Mouse (Mus musculus): Measurements from ENCODE around the gene Bcr.

Gene Bcr

GRCm38 (mm10) chr10:75094338-75094737 is 33.9 kb downstream of the Bcr start:
- no peak for DNase-seq (ENCODE audit: low spot score)

DNA sequence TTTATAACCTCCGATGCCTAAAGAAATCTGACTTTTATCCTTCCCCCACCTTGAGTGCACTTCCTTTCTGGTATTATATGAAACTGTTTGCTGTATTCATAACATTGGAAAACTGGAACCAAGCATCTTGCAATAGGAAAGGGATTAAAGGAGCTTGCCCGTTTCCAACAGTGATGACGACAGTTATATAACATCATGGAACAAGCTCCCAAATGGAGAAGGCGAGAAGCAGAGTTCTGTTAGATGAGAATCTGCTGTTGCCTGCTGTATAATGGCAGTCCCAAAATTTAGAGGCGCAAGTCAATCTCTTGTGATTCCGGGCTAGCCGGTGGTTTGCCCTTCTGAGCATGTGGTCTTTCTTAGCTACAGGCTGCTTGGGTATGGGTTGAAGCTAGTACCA is 34.8 kb downstream of the Bcr start:
- no peak for DNase-seq (ENCODE audit: low spot score)

GRCm38 (mm10) chr10:75098446-75099183 is 38.2 kb downstream of the Bcr start:
- DNase-seq (ENCODE audit: low spot score): peak; percentile 71

- no peak for DNase-seq (ENCODE audit: low spot score)
These were observed 39.9 kb downstream of the Bcr start for GRCm38 (mm10) chr10:75100298-75100697.

DNA sequence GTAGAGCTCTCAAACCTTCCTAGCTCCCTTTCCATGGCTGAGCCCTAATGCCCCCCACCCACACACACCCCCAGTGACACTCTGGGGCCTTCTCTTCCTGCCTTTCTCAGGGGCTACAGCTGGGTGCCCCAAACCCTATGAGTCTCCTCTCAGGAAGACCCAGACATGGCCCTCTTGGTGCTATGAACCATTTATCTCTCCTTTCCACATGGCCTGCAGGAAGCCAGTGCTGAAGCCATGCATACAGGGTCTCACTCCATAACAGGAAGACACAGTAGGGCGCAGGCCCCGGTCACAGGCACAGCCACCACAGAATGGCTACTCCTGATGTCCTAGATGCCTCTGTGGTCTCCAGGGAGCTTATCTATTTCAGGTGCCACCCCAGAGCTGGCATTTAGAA is 43.1 kb downstream of the Bcr start:
- no peak for DNase-seq (ENCODE audit: low spot score)

GRCm38 (mm10) chr10:75104191-75105098 is 44.1 kb downstream of the Bcr start:
- no peak for DNase-seq (ENCODE audit: low spot score)

- no peak for DNase-seq (ENCODE audit: low spot score)
These were observed 44.7 kb downstream of the Bcr start for GRCm38 (mm10) chr10:75105099-75105461.

DNA sequence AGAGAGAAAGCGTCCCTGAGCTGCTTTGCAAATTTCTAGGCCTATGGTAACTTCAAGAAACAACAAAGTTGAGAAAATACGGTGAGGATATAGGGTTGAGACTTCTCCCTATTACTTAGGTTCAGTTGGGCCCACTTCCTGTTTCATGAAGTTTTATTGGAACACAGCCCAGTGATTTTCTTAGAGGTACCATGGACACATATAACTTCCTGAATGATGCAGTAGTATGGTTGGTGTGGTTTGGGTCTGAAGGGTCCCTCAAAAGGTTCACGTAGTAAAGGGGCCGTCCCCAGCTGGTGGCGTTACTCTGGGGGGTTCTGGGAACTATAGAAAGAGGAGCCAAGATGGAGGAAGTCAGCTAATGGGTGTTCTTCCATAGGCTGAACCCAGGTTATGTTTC is 45.3 kb downstream of the Bcr start:
- no peak for DNase-seq (ENCODE audit: low spot score)

GRCm38 (mm10) chr10:75106940-75107381 is 46.6 kb downstream of the Bcr start:
- DNase-seq (ENCODE audit: low spot score): peak; percentile 50

- no peak for DNase-seq (ENCODE audit: low spot score)
These were observed 47.7 kb downstream of the Bcr start for GRCm38 (mm10) chr10:75108092-75108491.

DNA sequence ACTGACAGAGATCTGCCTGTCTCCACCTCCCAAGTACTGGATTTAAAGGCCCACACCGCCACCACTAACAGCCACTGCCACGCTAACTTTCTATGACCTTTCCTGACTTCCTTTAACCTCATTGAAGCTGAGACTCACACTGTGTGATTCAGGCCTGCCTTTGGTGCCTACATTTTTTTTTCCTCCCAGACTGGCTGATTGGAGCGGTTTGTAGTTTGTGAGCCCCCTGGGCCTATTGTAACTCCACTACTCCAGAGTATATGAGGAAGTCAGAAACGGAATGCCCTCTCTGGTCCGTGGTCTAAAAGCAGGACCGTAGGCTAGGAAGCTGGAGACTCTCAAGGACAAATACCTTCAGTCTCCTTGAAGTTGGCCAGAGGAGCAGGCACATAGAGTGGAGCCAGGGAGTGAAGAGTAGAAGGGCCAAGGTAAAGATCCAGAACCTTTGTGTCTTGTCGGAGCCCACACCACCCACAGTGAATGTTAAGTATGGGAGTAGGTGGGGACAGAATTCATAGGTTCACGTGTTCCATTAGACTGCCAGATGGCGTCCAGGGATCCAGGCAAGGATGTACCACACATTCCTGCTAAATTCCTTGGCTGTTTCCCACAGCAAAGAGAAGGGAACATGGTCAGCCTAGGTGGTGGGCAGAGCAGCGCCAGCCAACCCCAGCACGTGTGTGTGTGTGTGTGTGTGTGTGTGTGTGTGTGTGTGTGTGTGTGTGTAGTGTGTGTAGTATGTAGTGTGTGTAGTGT is 51.2 kb downstream of the Bcr start:
- no peak for DNase-seq (ENCODE audit: low spot score)

- no peak for DNase-seq (ENCODE audit: low spot score)
These were observed 52.0 kb downstream of the Bcr start for GRCm38 (mm10) chr10:75112405-75112804.

- DNase-seq (ENCODE audit: low spot score): no peak
These were observed 53.2 kb downstream of the Bcr start for GRCm38 (mm10) chr10:75113620-75114019.

DNA sequence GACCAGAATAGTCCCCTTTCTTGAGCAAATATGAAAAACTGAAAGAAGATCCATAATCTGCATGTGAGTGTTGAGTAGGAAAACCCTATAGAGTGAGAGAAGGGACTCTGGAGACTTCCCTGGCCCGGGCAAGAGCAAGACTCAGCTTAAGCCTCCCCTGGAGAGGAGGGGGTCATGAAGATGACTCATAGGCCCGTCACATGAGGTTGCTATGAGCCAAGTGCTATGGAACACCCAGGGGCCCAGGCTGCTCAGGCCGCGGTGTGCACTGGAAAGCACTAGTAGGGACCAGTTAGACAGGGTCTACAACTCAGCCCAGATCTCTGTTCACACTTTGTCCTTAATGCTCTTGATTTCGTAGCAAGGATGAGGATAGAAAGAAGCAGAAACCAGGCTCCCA is 54.8 kb downstream of the Bcr start:
- no peak for DNase-seq (ENCODE audit: low spot score)

GRCm38 (mm10) chr10:75116842-75117457 is 56.6 kb downstream of the Bcr start:
- DNase-seq (ENCODE audit: low spot score): no peak

GRCm38 (mm10) chr10:75118444-75118843 is 58.1 kb downstream of the Bcr start:
- DNase-seq (ENCODE audit: low spot score): no peak

DNA sequence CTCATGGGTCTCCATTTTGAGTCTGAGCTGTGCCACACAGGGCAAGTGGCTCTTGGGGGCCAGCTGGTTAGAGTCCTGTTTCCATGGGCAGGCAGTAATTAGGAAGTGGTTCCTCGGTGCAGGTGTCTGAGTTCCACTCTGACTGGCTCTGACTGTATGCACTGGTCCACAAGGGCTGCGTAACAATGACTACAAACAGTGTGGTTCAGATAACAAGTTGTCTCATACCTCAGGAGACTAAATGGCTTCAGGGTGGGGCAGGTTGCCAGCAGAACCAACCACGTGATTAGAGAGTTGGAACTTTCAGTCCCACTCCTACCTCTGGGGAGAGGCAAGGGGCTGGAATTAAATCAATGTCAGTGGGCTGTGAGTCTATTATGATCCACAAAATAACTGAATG is 59.0 kb downstream of the Bcr start:
- no peak for DNase-seq (ENCODE audit: low spot score)

DNA sequence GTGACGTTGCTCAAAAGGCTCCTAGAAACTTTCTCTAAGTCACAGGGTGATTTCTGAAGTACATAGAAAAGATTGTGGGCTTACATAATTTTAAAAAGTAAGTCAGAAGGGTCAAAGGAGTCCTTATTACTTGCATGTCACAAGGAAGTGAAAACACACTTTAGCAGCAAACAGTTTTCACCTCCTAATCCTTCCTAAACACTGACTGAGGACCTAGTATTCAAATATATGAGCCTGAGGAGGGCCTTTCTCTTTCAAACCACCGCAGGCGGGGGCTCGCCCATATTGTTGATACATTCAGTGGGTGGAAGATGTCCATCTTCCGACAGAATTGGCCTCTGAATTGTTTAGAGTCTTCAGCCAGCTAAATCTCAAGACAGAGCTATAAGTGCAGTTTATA is 59.8 kb downstream of the Bcr start:
- no peak for DNase-seq (ENCODE audit: low spot score)

- DNase-seq (ENCODE audit: low spot score): peak; percentile 44
These were observed 60.6 kb downstream of the Bcr start for GRCm38 (mm10) chr10:75121028-75121427.

GRCm38 (mm10) chr10:75125577-75125976 is 65.2 kb downstream of the Bcr start:
- DNase-seq (ENCODE audit: low spot score): no peak

GRCm38 (mm10) chr10:75129283-75129710 is 68.9 kb downstream of the Bcr start:
- DNase-seq (ENCODE audit: low spot score): no peak

All from retina, embryonic 14.5 days (tissue).